Mouse (Mus musculus): ENCODE measurements around the gene Flt3l.

Gene Flt3l

DNA sequence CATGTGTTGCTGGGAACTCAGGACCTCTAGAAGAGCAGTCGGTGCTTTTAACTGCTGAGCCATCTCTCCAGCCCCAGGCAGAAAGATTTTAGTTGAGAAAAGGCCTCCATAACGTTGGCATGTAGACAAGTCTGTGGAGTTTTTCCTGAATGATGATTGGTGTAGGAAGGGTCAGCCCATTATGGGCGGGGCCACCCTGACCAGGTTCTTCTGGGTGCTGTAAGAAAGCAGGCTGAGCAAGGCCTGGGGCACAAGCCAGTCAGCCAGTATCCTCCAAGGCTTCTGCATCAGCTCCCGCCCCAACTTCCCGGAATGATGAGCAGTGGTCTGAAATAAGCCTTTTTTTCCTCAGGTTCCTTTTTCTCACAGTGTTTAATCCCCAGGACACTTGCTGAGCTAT lies 55.2 kb downstream of the Flt3l start:
- ATAC-seq (ENCODE audit: insufficient number of reproducible peaks, low FRiP score, low TSS enrichment) = no peak

GRCm38 (mm10) chr7:45079856-45080255 lies 56.4 kb downstream of the Flt3l start:
- ATAC-seq (ENCODE audit: insufficient number of reproducible peaks, low FRiP score, low TSS enrichment) = peak; percentile 36; the same call in 1 of the 2 replicates
